Mouse (Mus musculus): ENCODE measurements at regions not wholly inside any gene's neighbourhood (a gene's known extent, or its start where the extent isn't known, plus 50 kb on each side); places are given as distances from the start of the nearest gene placed in this dataset.

- DNase-seq (ENCODE audit: low read depth), result no peak
These were observed 492.5 kb upstream of the Nr5a2 start for GRCm38 (mm10) chr1:137452749-137453148.

- DNase-seq (ENCODE audit: low read depth), result no peak
These were observed 486.2 kb upstream of the Nr5a2 start for GRCm38 (mm10) chr1:137446497-137446896.

GRCm38 (mm10) chr1:137428110-137428509 is 467.9 kb upstream of the Nr5a2 start:
- no peak for DNase-seq (ENCODE audit: low read depth)

- DNase-seq (ENCODE audit: low read depth), result no peak
These were observed 458.1 kb upstream of the Nr5a2 start for GRCm38 (mm10) chr1:137418388-137418787.

GRCm38 (mm10) chr1:137396736-137397135 is 436.5 kb upstream of the Nr5a2 start:
- no peak for DNase-seq (ENCODE audit: low read depth)

GRCm38 (mm10) chr1:137387509-137387908 is 427.3 kb upstream of the Nr5a2 start:
- no peak for DNase-seq (ENCODE audit: low read depth)

GRCm38 (mm10) chr1:137378072-137378985 is 418.1 kb upstream of the Nr5a2 start:
- no peak for DNase-seq (ENCODE audit: low read depth)

- DNase-seq (ENCODE audit: low read depth), result no peak
These were observed 416.4 kb upstream of the Nr5a2 start for GRCm38 (mm10) chr1:137376685-137377084.

GRCm38 (mm10) chr1:137374641-137375040 is 414.4 kb upstream of the Nr5a2 start:
- DNase-seq (ENCODE audit: low read depth), result no peak

- no peak for DNase-seq (ENCODE audit: low read depth)
These were observed 413.5 kb upstream of the Nr5a2 start for GRCm38 (mm10) chr1:137373509-137374420.

GRCm38 (mm10) chr1:137372236-137372635 is 412.0 kb upstream of the Nr5a2 start:
- no peak for DNase-seq (ENCODE audit: low read depth)

- DNase-seq (ENCODE audit: low read depth), result no peak
These were observed 404.1 kb upstream of the Nr5a2 start for GRCm38 (mm10) chr1:137364396-137364795.

- no peak for DNase-seq (ENCODE audit: low read depth)
These were observed 403.7 kb upstream of the Nr5a2 start for GRCm38 (mm10) chr1:137363969-137364368.

GRCm38 (mm10) chr1:137363561-137363960 is 403.3 kb upstream of the Nr5a2 start:
- no peak for DNase-seq (ENCODE audit: low read depth)

GRCm38 (mm10) chr1:137360688-137361570 is 400.7 kb upstream of the Nr5a2 start:
- no peak for DNase-seq (ENCODE audit: low read depth)

GRCm38 (mm10) chr1:137355941-137356512 is 395.8 kb upstream of the Nr5a2 start:
- DNase-seq (ENCODE audit: low read depth), result no peak

GRCm38 (mm10) chr1:137352390-137353027 is 392.3 kb upstream of the Nr5a2 start:
- no peak for DNase-seq (ENCODE audit: low read depth)

- DNase-seq (ENCODE audit: low read depth), result no peak
These were observed 373.9 kb upstream of the Nr5a2 start for GRCm38 (mm10) chr1:137334137-137334536.

GRCm38 (mm10) chr1:137332108-137332769 is 372.0 kb upstream of the Nr5a2 start:
- no peak for DNase-seq (ENCODE audit: low read depth)

- no peak for DNase-seq (ENCODE audit: low read depth)
These were observed 371.5 kb upstream of the Nr5a2 start for GRCm38 (mm10) chr1:137331746-137332107.

Data from gonadal fat pad, adult 2 months (tissue).